Mouse (Mus musculus) forebrain, embryonic 16.5 days (tissue): ENCODE measurements at regions not wholly inside any gene's neighbourhood (a gene's known extent, or its start where the extent isn't known, plus 50 kb on each side); places are given as distances from the start of the nearest gene placed in this dataset.

Source experiments
- ATAC-seq: fragments of 200-750 bp; cut with Nextera tagmentation; 2 replicates; pipeline ENCODE4 v1.8.0; 2017; ENCODE audit warnings: mild to moderate bottlenecking, moderate library complexity
- H3K27ac ChIP-seq: fragments of 300-500 bp; sonication (generic); 2 replicates; pipeline ENCODE4 v1.5.1; 2014; ENCODE audit warnings: low read length, control low read depth
- H3K27me3 ChIP-seq: fragments of 300-500 bp; sonication (generic); replicated peaks from 2 replicates; pipeline ENCODE4 v1.6.1; 2014; ENCODE audit warnings: low read length; ENCODE audit not compliant: control insufficient read depth, insufficient read depth
- H3K36me3 ChIP-seq: fragments of 300-500 bp; sonication (generic); 2 replicates; pipeline ENCODE4 v1.6.1; 2014; ENCODE audit not compliant: control insufficient read depth, insufficient read depth
- H3K4me1 ChIP-seq: fragments of 300-500 bp; sonication (generic); replicated peaks from 2 replicates; pipeline ENCODE4 v1.6.1; 2014; ENCODE audit warnings: low read length; ENCODE audit not compliant: control insufficient read depth, insufficient read depth
- H3K4me2 ChIP-seq: fragments of 300-500 bp; sonication (generic); 2 replicates; pipeline ENCODE4 v1.6.1; 2014; ENCODE audit warnings: mild to moderate bottlenecking, low read length, control low read depth
- H3K4me3 ChIP-seq: fragments of 300-500 bp; sonication (generic); replicated peaks from 2 replicates; pipeline ENCODE4 v1.5.1; 2014; ENCODE audit warnings: mild to moderate bottlenecking, low read length, control low read depth
- H3K9ac ChIP-seq: fragments of 300-500 bp; sonication (generic); replicated peaks from 2 replicates; pipeline ENCODE4 v1.6.1; 2014; ENCODE audit warnings: low read depth, low read length, control low read depth
- H3K9me3 ChIP-seq: fragments of 300-500 bp; sonication (generic); 2 replicates; pipeline ENCODE4 v1.6.1; 2016; ENCODE audit warnings: low read length; ENCODE audit not compliant: control insufficient read depth
- WGBS: fragments of 180-500 bp; shearing (Covaris S2); extraction: QIAGEN DNeasy Blood & Tissue Kit; methylation state at CpG from one replicate; pipeline ENCODE4 v1.1.7; 2014; 5-methylcytosine and 5-hydroxymethylcytosine counted together

DNA sequence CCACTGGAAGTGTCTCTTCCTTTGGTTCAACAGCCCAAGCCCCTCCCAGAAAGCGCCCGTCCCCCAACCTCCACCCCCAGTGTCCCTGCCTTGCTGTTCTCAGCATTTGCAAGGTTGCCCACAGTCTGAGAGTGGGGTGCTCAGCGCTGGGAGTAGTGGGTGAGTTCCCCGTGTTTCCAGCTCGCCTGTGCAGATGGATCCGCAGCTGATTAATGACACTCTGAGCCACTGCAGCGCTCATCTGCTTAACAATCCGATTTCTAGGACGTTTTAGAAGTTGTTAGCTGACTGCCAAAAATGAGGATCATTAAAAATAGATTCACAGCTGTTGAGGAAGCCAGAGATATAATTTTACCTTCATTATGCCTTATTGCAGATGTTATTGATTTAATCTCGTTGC is 280.0 kb upstream of the Npvf start:
- peak; percentile 59 for ATAC-seq
- WGBS, result 45% methylated on average over 10 of the region's 10 CpGs
- Histone ChIP-seq H3K27ac (peak overlapping the region; percentile 49), H3K27me3 (no peaks in the 10 kb centered on the region), H3K4me3 (no peak overlapping the region), H3K4me1 (peaks cover 6% of the 10 kb centered on the region), H3K4me2 (no peak overlapping the region), H3K9ac (no peak overlapping the region), H3K9me3 (no peaks in the 10 kb centered on the region), H3K36me3 (no peaks in the 10 kb centered on the region)

DNA sequence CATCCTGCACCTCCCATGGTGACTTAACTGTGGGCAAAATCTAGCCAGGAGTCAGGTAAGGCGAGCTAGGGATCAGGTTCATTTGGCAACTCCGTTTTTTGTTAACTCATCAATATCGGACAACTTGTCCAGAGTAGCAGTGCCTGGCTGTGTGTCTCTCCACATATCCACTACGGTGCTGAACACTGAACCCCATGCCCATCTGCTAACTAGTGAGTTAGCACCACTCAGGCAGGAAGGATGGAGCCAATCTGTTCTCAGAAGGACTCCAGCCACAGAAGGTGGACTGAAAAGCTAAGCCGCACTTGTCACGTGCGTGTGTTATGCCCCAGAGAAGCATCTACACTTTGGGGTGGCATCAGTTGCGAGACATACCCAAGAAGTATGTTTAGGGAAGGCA is 282.1 kb upstream of the Npvf start:
- Histone ChIP-seq H3K4me2 (no peak overlapping the region), H3K27me3 (no peaks in the 10 kb centered on the region), H3K9me3 (no peaks in the 10 kb centered on the region), H3K9ac (no peak overlapping the region), H3K4me3 (no peak overlapping the region), H3K27ac (no peak overlapping the region), H3K36me3 (no peaks in the 10 kb centered on the region), H3K4me1 (peaks cover 6% of the 10 kb centered on the region)
- WGBS, result 79% methylated on average over 8 of the region's 8 CpGs
- ATAC-seq, result no peak

DNA sequence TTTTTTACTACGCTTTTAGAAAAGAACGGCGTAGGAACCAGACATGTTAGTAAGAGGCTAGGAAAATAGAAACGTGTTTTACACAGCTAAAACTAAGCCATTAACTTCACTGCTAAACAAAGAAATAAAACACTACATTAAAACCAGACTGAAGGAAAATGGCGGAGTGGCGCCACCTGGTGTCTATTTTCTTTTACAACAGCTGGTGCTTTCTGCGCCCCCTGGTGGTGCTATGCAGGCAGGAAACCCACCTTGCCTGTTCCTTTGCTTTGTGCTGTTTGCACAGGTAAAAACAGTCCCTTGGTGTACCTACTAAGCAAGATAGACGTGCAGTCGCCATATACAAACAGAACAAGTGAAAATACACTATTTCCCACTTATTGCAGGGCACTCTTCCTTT is 282.9 kb upstream of the Npvf start:
- H3K4me2 ChIP-seq, result no peak overlapping the region
- H3K27ac ChIP-seq, result no peak overlapping the region
- H3K27me3 ChIP-seq, result no peaks in the 10 kb centered on the region
- no peak overlapping the region for H3K4me3 ChIP-seq
- no peak for ATAC-seq
- H3K9me3 ChIP-seq, result no peaks in the 10 kb centered on the region
- no peaks in the 10 kb centered on the region for H3K36me3 ChIP-seq
- peaks cover 6% of the 10 kb centered on the region for H3K4me1 ChIP-seq
- H3K9ac ChIP-seq, result no peak overlapping the region
- 35% methylated on average over 9 of the region's 9 CpGs for WGBS

DNA sequence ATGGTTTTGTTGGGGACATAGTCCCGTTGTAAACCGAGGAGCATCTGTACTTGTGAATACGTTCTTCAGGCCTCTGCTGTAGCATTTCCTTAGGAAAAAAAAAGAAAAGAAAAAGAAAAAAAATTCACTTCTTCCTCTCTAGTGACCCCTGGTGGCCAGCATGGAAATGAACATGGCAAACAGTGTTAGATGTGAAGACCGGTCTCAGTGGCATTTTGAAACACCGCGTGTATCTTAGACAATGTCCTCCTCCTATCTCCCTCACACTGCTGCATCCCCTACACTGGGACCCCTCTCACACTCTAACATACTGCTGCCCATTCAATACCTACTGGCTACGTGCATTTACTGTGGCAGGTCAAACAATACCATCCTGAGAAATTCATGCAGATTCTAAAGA is 284.6 kb upstream of the Npvf start:
- ATAC-seq, result peak; percentile 47; the same call in 1 of the 2 replicates
- H3K27me3 ChIP-seq, result no peaks in the 10 kb centered on the region
- WGBS, result 24% methylated on average over 7 of the region's 7 CpGs
- no peaks in the 10 kb centered on the region for H3K9me3 ChIP-seq
- H3K9ac ChIP-seq, result no peak overlapping the region
- no peak overlapping the region for H3K4me3 ChIP-seq
- no peak overlapping the region for H3K27ac ChIP-seq
- H3K4me2 ChIP-seq, result no peak overlapping the region
- peaks cover 3% of the 10 kb centered on the region for H3K4me1 ChIP-seq
- H3K36me3 ChIP-seq, result no peaks in the 10 kb centered on the region

DNA sequence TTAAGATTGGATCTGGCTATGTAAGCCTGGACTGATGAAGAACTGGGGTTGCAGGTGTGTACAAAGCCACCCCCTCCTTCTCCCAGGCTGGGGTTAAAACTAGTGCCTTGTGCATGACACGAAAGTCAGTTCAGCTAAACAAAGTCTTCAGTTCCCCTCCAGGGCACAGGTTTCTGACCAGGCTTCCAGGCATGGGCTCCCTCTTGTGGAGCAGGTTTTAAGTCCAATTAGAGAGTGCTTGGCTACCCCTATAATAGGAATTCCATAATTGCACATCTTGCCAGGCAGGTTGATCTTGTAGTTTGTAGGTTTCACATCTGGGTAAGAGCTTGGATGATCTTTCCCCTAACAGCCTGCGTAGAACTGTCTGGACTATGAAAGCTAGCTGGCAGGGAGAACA is 285.2 kb upstream of the Npvf start:
- Histone ChIP-seq H3K9ac (no peak overlapping the region), H3K4me2 (no peak overlapping the region), H3K36me3 (no peaks in the 10 kb centered on the region), H3K4me3 (no peak overlapping the region), H3K4me1 (no peaks in the 10 kb centered on the region), H3K9me3 (no peaks in the 10 kb centered on the region), H3K27ac (no peak overlapping the region), H3K27me3 (no peaks in the 10 kb centered on the region)
- ATAC-seq, result no peak
- WGBS, result 57% methylated on average over 2 of the region's 2 CpGs

DNA sequence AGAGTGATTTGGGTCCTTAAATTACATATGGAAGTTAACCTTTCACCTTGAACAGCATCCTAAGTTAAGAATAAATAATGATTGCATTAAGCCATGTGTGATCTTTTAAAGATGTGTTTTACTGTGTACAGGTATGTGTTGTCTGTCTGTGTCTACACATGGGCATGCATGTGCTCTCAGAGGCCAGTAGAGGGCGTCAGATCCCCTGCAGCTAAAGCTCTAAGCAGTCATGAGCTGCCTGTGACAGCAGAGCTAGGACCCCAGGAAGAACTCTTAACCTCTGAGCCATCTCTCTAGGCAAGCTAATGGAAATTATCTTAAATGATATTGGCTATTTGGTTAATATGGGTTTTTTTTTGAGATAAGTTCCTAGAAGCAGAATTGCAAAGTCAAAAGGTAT is 285.9 kb upstream of the Npvf start:
- H3K4me2 ChIP-seq, result no peak overlapping the region
- no peak overlapping the region for H3K9ac ChIP-seq
- no peak overlapping the region for H3K27ac ChIP-seq
- H3K9me3 ChIP-seq, result no peaks in the 10 kb centered on the region
- ATAC-seq, result no peak
- no peaks in the 10 kb centered on the region for H3K27me3 ChIP-seq
- H3K4me1 ChIP-seq, result no peaks in the 10 kb centered on the region
- WGBS, result 17% methylated on average over 1 of the region's 1 CpGs
- H3K4me3 ChIP-seq, result no peak overlapping the region
- H3K36me3 ChIP-seq, result no peaks in the 10 kb centered on the region

DNA sequence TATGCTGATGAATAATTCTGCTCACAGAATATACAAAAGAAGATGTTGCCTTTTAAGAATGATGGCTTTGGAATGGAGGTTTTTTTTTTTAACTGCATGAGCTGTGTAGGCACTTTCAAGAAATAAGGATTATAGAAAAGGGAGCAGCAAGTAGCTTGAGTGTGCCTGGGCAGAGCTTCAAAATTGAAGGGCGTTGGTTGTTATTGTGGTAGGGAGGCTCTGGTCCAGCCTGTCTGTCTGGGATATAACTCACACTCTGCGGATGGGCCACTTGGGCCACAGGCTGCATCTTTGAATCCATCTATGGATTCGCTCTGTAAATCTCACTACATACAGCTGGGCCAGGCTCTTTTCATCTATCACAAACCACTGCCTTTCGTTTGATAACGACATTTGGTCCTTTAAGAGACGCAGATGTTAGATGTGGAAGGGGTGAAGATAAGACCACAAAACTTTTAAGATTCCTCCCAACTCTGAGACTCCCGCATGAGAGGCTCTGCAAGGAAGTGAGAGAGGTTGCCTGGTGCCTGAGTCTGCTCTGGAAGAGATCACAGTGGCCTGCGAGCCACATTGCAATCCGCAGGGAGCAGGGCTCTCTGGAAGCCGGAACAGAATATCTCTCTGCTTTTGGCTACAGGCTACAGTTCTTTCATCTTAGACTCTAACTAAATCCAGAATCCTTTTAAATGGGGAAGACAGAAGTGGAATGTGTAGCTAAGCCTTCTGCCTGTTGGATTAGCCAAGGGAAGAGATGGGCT is 286.6 kb upstream of the Npvf start:
- no peak overlapping the region for H3K9ac ChIP-seq
- 87% methylated on average over 10 of the region's 10 CpGs for WGBS

DNA sequence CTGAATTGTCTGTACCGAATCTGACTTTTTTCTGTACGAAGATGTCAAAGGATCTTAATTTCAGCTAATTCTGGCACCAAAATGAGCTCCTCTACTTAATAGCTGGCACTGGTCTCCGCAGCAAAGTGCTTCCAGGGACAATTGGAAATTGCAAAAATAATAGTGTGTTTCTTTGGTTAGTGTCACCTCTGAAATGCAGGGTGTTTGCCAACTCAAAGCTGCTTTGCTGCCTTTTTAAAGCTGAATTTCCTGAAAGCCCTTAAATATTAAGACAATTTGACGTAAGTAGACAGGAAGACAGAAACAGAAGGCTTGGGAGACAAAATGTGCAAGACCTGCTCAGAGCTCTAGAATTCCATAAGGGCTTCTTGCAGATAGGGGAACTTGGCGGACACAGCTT is 288.5 kb upstream of the Npvf start:
- H3K36me3 ChIP-seq, result no peaks in the 10 kb centered on the region
- 54% methylated on average over 5 of the region's 5 CpGs for WGBS
- H3K4me2 ChIP-seq, result no peak overlapping the region
- no peaks in the 10 kb centered on the region for H3K27me3 ChIP-seq
- no peak overlapping the region for H3K9ac ChIP-seq
- no peak for ATAC-seq
- H3K4me1 ChIP-seq, result no peaks in the 10 kb centered on the region
- no peak overlapping the region for H3K27ac ChIP-seq
- no peak overlapping the region for H3K4me3 ChIP-seq
- H3K9me3 ChIP-seq, result no peaks in the 10 kb centered on the region

More for the DNA sequence above, 286.6 kb upstream of the Npvf start:
- ATAC-seq, result no peak
- Histone ChIP-seq H3K4me2 (no peak overlapping the region), H3K27ac (no peak overlapping the region), H3K4me1 (no peaks in the 10 kb centered on the region), H3K9me3 (no peaks in the 10 kb centered on the region), H3K36me3 (no peaks in the 10 kb centered on the region), H3K4me3 (no peak overlapping the region), H3K27me3 (no peaks in the 10 kb centered on the region)

DNA sequence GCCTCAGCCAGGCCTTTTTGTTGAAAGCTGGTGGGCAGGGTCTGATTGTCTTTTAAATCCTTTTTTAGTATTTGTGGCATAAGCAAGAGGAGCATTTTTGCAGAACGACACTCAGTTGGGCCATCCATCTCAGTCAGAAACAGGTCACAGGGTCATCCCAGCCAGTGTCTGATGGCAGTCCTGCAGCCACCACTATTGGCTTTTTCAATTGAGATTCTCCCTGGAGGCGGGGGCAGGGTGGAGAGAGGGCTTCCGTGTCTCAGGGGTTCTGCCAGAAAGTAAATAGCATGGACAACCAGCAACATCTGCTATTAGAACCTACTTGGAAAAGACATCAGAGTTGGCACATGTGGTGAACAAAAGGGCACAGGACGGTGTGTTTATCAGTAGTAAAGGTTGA is 293.8 kb upstream of the Npvf start:
- Histone ChIP-seq H3K9me3 (no peaks in the 10 kb centered on the region), H3K27ac (no peak overlapping the region), H3K27me3 (no peaks in the 10 kb centered on the region), H3K4me3 (no peak overlapping the region), H3K4me1 (peaks cover 11% of the 10 kb centered on the region), H3K4me2 (no peak overlapping the region), H3K9ac (no peak overlapping the region), H3K36me3 (no peaks in the 10 kb centered on the region)
- no peak for ATAC-seq
- 85% methylated on average over 4 of the region's 4 CpGs for WGBS

DNA sequence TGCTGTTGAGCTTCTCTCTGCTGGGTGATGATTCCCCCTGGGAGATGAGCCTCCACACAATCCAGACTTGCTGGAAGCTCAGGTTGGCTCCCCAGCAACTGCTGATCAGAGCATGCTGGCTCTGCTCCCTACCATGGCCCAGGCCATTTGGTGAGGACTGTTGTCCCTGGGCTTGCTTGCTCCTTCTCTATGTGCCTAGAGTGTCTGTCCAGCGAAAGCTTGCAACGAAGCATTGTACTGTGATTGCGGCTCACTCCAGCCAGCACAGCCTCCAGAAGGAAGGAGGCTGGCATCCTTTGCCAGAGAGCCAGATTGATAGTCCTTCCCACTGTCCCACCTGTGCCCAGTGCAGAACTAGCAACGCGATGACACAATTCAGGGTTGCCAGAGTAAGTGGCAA is 295.1 kb upstream of the Npvf start:
- 0 out of 2 replicates have a peak, but pooled peaks have one; percentile 15 for ATAC-seq
- Histone ChIP-seq H3K4me2 (no peak overlapping the region), H3K27ac (no peak overlapping the region; the same call in 1 of the 2 replicates), H3K4me3 (no peak overlapping the region), H3K9me3 (no peaks in the 10 kb centered on the region), H3K27me3 (no peaks in the 10 kb centered on the region), H3K9ac (no peak overlapping the region), H3K36me3 (no peaks in the 10 kb centered on the region), H3K4me1 (peaks cover 11% of the 10 kb centered on the region)
- WGBS, result 76% methylated on average over 5 of the region's 5 CpGs
